Mouse (Mus musculus): ENCODE measurements around the gene Speg. TPM values are rescaled to one million over a fixed set of nuclear protein-coding genes. Genes with fewer than 3 reads are reported as not detected.

Speg gene
- polyA plus RNA-seq, 1 experiment, result 34.6 TPM

DNA sequence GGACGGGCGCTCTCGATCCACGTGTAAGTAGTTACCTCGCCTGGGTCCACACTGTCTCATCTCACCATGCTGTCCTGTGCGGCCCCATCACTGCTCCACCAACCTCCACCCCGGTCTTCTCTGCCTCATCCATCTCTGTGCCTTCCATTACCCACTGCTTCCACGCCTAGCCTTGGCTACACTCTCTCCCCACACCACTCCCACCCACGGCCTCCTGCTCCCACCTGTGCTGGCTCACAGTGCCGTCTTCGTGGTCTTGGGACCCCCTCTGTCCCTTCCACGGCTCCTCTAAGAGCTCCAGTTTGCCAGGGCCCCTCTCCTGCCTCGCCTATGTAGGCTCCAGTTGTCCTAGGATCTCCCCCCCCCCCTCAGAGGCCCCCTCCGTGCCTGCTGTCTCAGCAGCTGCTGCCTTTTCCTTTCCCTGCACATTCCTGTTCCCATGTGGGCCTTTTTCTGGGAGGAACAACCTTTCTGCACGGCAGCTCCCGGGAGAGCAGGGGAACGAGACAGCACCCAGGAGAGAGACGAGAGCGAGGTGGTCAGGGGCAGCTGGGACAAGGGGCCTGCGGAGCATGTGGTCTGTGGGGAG, 10.1 kb downstream of the Speg start:
- Histone ChIP-seq H3K27me3 (replicated peaks; ENCODE audit: control insufficient read depth, insufficient read depth, low read length) (no peaks in the 10 kb centered on the region; the same call in 1 of the 2 replicates), H3K4me3 (ENCODE audit: insufficient read depth, low read depth, low read length) (no peak overlapping the region), H3K4me1 (ENCODE audit: control insufficient read depth, insufficient read depth, low read length) (no peaks in the 10 kb centered on the region; the same call in 1 of the 2 replicates), H3K36me3 (ENCODE audit: control insufficient read depth, insufficient read depth, low read length) (no peaks in the 10 kb centered on the region), H3K27ac (ENCODE audit: insufficient read depth, low read depth, low read length) (no peak overlapping the region)
- no peak for DNase-seq
- TF ChIP-seq CTCF (conservative IDR thresholded peaks at IDR 0.05; ENCODE audit: insufficient read depth, insufficient read length, low read depth, low read length), result no peak
- TF ChIP-seq POLR2A (IDR thresholded peaks at IDR 0.05; ENCODE audit: low read depth, low read length), result no peak
- WGBS, result 77% methylated on average over 20 of the region's 20 CpGs

DNA sequence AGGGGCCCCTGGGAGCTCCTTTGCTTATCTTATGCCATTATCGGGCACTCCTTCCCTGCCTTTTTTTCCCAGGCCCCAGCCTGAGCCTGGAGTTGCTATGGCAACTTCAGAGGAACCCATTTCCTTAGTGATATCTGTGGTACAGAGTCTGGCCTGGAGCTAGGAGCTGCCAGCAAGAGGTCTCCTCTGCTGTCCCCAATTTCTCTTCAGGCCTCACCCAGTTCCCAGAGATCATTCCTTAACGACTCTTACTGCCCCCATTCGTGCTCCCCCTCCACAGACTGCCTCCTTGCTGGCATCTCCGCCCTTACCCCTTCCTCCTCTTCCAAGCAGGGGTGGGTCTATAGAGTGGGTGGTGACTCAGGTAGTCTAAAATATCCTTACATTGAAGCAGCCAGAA, 11.1 kb downstream of the Speg start:
- Histone ChIP-seq H3K4me3 (ENCODE audit: insufficient read depth, low read depth, low read length) (no peak overlapping the region), H3K4me1 (ENCODE audit: control insufficient read depth, insufficient read depth, low read length) (no peaks in the 10 kb centered on the region; the same call in 1 of the 2 replicates)

DNA sequence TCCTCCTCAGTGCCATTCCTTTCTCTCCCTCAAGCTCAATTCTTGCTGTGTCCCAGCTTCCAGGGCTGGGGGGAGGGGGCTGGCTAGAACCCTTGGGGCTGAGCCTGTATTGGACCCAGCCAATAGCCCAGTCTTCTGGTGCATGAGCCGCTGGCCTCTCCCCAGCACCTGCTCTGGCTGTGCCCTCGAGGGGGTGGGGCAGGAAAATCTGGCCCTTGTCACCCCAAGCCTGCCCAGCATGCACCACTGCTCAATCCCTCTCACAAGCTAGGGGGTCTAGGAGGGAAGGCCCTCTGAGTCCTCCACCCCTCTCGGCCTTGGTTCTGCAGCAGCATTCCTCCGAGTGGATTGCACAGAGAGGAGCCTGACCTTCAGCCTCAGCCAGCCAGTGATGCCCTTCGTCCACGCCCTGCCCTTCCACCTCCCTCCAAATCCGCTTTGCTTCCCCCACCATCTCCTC, 12.4 kb downstream of the Speg start:
- Histone ChIP-seq H3K4me3 (ENCODE audit: insufficient read depth, low read depth, low read length) (no peak overlapping the region), H3K4me1 (ENCODE audit: control insufficient read depth, insufficient read depth, low read length) (no peaks in the 10 kb centered on the region; the same call in 1 of the 2 replicates), H3K36me3 (ENCODE audit: control insufficient read depth, insufficient read depth, low read length) (no peaks in the 10 kb centered on the region), H3K27me3 (replicated peaks; ENCODE audit: control insufficient read depth, insufficient read depth, low read length) (no peaks in the 10 kb centered on the region; the same call in 1 of the 2 replicates), H3K27ac (ENCODE audit: insufficient read depth, low read depth, low read length) (no peak overlapping the region)
- TF ChIP-seq POLR2A (IDR thresholded peaks at IDR 0.05; ENCODE audit: low read depth, low read length) (no peak), CTCF (conservative IDR thresholded peaks at IDR 0.05; ENCODE audit: insufficient read depth, insufficient read length, low read depth, low read length) (no peak)
- WGBS, result 39% methylated on average over 7 of the region's 7 CpGs
- DNase-seq, result no peak

More for the DNA sequence above, 11.1 kb downstream of the Speg start:
- WGBS, result 62% methylated on average over 4 of the region's 4 CpGs
- Histone ChIP-seq H3K27ac (ENCODE audit: insufficient read depth, low read depth, low read length) (no peak overlapping the region), H3K27me3 (replicated peaks; ENCODE audit: control insufficient read depth, insufficient read depth, low read length) (no peaks in the 10 kb centered on the region; the same call in 1 of the 2 replicates), H3K36me3 (ENCODE audit: control insufficient read depth, insufficient read depth, low read length) (no peaks in the 10 kb centered on the region)
- TF ChIP-seq POLR2A (IDR thresholded peaks at IDR 0.05; ENCODE audit: low read depth, low read length), result no peak
- TF ChIP-seq CTCF (conservative IDR thresholded peaks at IDR 0.05; ENCODE audit: insufficient read depth, insufficient read length, low read depth, low read length), result no peak
- DNase-seq, result no peak

DNA sequence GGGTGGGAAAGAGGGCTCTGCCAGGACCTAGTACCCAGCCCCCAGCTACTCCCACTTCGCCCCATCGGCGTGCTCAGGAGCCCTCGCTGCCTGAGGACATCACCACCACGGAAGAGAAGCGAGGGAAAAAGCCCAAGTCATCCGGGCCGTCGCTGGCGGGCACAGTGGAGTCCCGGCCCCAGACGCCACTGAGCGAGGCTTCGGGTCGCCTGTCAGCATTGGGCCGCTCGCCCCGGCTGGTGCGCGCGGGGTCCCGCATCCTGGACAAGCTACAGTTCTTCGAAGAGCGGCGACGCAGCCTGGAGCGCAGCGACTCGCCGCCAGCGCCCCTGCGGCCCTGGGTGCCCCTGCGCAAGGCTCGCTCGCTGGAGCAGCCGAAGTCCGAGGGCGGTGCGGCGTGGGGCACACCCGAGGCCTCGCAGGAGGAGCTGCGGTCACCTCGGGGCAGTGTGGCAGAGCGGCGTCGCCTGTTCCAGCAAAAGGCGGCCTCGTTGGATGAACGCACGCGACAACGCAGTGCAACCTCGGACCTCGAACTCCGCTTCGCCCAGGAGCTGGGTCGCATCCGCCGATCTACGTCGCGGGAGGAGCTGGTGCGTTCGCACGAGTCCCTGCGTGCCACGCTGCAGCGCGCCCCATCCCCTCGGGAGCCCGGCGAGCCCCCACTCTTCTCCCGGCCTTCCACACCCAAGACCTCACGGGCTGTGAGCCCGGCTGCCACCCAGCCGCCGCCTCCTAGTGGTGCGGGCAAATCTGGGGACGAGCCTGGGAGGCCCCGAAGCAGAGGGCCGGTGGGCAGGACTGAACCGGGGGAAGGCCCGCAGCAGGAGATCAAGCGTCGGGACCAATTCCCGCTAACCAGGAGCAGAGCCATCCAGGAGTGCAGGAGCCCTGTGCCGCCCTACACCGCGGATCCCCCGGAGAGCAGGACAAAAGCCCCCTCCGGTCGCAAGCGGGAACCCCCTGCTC, 13.1 kb downstream of the Speg start:
- WGBS, result 32% methylated on average over 94 of the region's 94 CpGs
- no peak for DNase-seq
- no peaks in the 10 kb centered on the region; the same call in 1 of the 2 replicates for H3K27me3 ChIP-seq (replicated peaks; ENCODE audit: control insufficient read depth, insufficient read depth, low read length)
- TF ChIP-seq POLR2A (IDR thresholded peaks at IDR 0.05; ENCODE audit: low read depth, low read length) (no peak), CTCF (conservative IDR thresholded peaks at IDR 0.05; ENCODE audit: insufficient read depth, insufficient read length, low read depth, low read length) (no peak)
- no peak overlapping the region for H3K27ac ChIP-seq (ENCODE audit: insufficient read depth, low read depth, low read length)
- no peaks in the 10 kb centered on the region for H3K36me3 ChIP-seq (ENCODE audit: control insufficient read depth, insufficient read depth, low read length)
- H3K4me3 ChIP-seq (ENCODE audit: insufficient read depth, low read depth, low read length), result no peak overlapping the region
- H3K4me1 ChIP-seq (ENCODE audit: control insufficient read depth, insufficient read depth, low read length), result no peaks in the 10 kb centered on the region

DNA sequence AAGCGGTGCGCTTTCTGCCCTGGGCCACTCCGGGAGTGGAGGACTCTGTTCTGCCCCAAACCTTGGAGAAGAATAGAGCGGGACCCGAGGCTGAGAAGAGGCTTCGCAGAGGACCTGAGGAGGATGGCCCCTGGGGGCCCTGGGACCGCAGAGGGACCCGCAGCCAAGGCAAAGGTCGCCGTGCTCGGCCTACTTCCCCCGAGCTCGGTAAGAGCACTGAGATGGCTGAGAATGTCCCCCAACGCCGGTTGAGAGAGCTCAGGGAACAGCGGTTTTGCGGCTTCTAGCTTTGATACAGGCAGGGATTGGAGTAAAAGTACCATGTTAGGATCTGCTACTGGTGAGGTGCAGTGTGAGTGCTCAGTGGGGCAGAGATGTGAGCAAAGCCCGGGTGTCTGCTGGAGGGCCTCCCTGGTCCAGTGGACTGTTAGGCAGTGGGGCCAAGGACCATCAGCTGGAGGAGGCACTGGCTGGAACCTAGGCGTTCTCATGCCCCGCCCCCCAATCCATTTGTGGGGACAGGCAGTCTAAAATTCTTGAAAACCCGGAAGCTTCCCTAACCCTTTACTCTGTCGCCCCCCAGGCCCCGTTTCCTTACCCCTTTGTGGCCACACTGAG, 13.9 kb downstream of the Speg start:
- Histone ChIP-seq H3K4me3 (ENCODE audit: insufficient read depth, low read depth, low read length) (no peak overlapping the region), H3K36me3 (ENCODE audit: control insufficient read depth, insufficient read depth, low read length) (no peaks in the 10 kb centered on the region), H3K4me1 (ENCODE audit: control insufficient read depth, insufficient read depth, low read length) (no peaks in the 10 kb centered on the region), H3K27me3 (replicated peaks; ENCODE audit: control insufficient read depth, insufficient read depth, low read length) (no peaks in the 10 kb centered on the region; the same call in 1 of the 2 replicates), H3K27ac (ENCODE audit: insufficient read depth, low read depth, low read length) (no peak overlapping the region)
- 44% methylated on average over 23 of the region's 23 CpGs for WGBS
- DNase-seq, result no peak
- TF ChIP-seq CTCF (conservative IDR thresholded peaks at IDR 0.05; ENCODE audit: insufficient read depth, insufficient read length, low read depth, low read length), result no peak
- TF ChIP-seq POLR2A (IDR thresholded peaks at IDR 0.05; ENCODE audit: low read depth, low read length), result no peak

DNA sequence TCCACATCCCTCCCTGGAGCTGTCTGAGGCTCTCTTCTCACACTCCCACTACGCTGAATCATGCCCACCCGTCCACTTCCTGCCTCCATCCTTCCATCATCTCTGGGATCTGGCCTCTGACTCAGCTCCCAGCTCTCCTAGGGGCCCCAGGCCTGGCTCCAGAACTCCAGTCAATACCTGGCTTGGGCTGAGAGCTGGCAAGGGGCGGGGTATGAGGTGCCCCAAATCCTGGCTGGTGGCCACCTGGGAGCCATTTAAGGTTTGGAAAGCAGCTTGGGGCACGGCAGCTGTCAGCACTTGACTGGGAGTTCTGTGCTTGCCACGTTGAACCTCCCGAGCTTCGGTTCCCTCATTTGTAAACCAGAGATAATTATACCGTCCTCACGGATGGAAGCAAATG, 18.0 kb downstream of the Speg start:
- no peaks in the 10 kb centered on the region for H3K36me3 ChIP-seq (ENCODE audit: control insufficient read depth, insufficient read depth, low read length)
- 70% methylated on average over 9 of the region's 9 CpGs for WGBS
- H3K27ac ChIP-seq (ENCODE audit: insufficient read depth, low read depth, low read length), result no peak overlapping the region
- no peaks in the 10 kb centered on the region; the same call in 1 of the 2 replicates for H3K27me3 ChIP-seq (replicated peaks; ENCODE audit: control insufficient read depth, insufficient read depth, low read length)
- H3K4me3 ChIP-seq (ENCODE audit: insufficient read depth, low read depth, low read length), result no peak overlapping the region
- no peaks in the 10 kb centered on the region for H3K4me1 ChIP-seq (ENCODE audit: control insufficient read depth, insufficient read depth, low read length)
- TF ChIP-seq POLR2A (IDR thresholded peaks at IDR 0.05; ENCODE audit: low read depth, low read length) (no peak), CTCF (conservative IDR thresholded peaks at IDR 0.05; ENCODE audit: insufficient read depth, insufficient read length, low read depth, low read length) (no peak)
- DNase-seq, result no peak
